Mouse (Mus musculus): ENCODE results near the gene Lta. TPM values are rescaled to one million over a fixed set of nuclear protein-coding genes. Genes with fewer than 3 reads are reported as not detected.

Gene Lta
- total and polyA plus RNA-seq, 3 experiments, result not detected

GRCm38 (mm10) chr17:35251162-35251719, 46.1 kb upstream of the Lta start:
- H3K4me3 ChIP-seq (ENCODE audit: low read depth, low read length), result no peak overlapping the region
- no peaks in the 10 kb centered on the region for H3K27me3 ChIP-seq (ENCODE audit: insufficient read depth, low read length)
- peaks cover 78% of the 10 kb centered on the region for H3K4me1 ChIP-seq (ENCODE audit: insufficient read depth, low read depth, low read length)
- H3K9me3 ChIP-seq (replicated peaks), result no peaks in the 10 kb centered on the region
- ATAC-seq (ENCODE audit: extremely low read depth, insufficient number of reproducible peaks, low FRiP score, poor library complexity, severe bottlenecking) (no peak), DNase-seq (ENCODE audit: low spot score) (no peak)
- H3K36me3 ChIP-seq (replicated peaks), result peaks cover 85% of the 10 kb centered on the region
- no peak for TF ChIP-seq CTCF (IDR thresholded peaks at IDR 0.05; ENCODE audit: low read depth, low read length)
- TF ChIP-seq GATA2 (IDR thresholded peaks at IDR 0.05; ENCODE audit: borderline replicate concordance, low read depth, low read length), result no peak
- no peak for TF ChIP-seq TAL1 (conservative IDR thresholded peaks at IDR 0.05; ENCODE audit: low read depth, low read length)
- no peak for TF ChIP-seq GATA1 (IDR thresholded peaks at IDR 0.05; ENCODE audit: borderline replicate concordance, low read length)
- no peak for TF ChIP-seq POLR2AphosphoS5 (IDR thresholded peaks at IDR 0.05; ENCODE audit: insufficient replicate concordance, low read depth, low read length)

DNA sequence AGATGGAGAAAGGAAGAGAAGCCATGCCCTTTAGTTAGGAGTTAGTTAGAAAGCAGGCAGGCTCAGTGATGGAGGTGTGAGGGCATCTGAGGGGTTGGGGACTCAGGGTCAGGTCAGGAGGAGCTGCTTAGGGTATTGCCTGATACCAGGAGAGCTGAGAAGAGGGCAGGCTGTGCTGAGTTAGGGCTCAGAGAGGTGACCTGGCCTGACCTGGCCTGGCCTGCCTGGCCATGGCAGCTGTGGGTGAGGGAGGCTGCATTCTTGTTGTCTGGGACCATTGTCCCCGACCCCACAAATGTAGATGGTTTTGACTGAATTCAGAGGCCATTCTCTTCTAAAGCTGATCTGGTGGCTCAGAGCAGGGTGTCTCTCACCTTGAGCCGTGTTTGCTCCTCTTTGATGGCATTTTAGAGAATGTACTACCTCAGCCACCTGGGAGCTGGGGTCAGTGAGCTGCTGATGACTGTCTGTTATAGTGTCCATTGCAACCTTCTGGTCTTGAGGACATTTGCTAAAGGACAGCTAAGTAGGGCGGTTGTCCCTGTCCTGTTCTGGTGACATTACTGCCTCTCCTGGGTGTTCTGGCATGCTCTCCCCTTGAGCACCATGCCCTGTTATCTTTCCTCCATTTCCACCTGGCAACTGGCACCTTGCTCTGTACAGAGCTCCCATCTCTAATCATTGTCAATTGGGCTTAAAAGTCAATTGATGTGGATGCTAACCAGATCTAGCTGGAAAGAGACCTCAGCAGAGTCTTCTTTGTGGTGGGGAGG, 45.4 kb upstream of the Lta start:
- ATAC-seq (ENCODE audit: extremely low read depth, insufficient number of reproducible peaks, low FRiP score, poor library complexity, severe bottlenecking) (no peak), DNase-seq (ENCODE audit: low spot score) (no peak)
- TF ChIP-seq GATA2 (IDR thresholded peaks at IDR 0.05; ENCODE audit: borderline replicate concordance, low read depth, low read length) (no peak), POLR2AphosphoS5 (IDR thresholded peaks at IDR 0.05; ENCODE audit: insufficient replicate concordance, low read depth, low read length) (no peak), GATA1 (IDR thresholded peaks at IDR 0.05; ENCODE audit: borderline replicate concordance, low read length) (no peak), TAL1 (conservative IDR thresholded peaks at IDR 0.05; ENCODE audit: low read depth, low read length) (no peak), CTCF (IDR thresholded peaks at IDR 0.05; ENCODE audit: low read depth, low read length) (no peak)
- peak overlapping the region; percentile 24; the same call in 1 of the 2 replicates for H3K4me3 ChIP-seq (ENCODE audit: low read depth, low read length)
- H3K27me3 ChIP-seq (ENCODE audit: insufficient read depth, low read length), result no peaks in the 10 kb centered on the region
- peaks cover 85% of the 10 kb centered on the region for H3K4me1 ChIP-seq (ENCODE audit: insufficient read depth, low read depth, low read length)
- no peaks in the 10 kb centered on the region for H3K9me3 ChIP-seq (replicated peaks)
- peaks cover 92% of the 10 kb centered on the region for H3K36me3 ChIP-seq (replicated peaks)

- H3K9me3 ChIP-seq (replicated peaks), result no peaks in the 10 kb centered on the region
- H3K4me3 ChIP-seq (ENCODE audit: low read depth, low read length), result peak overlapping the region; percentile 28; the same call in 1 of the 2 replicates
- peaks cover 99% of the 10 kb centered on the region for H3K36me3 ChIP-seq (replicated peaks)
- ATAC-seq (ENCODE audit: extremely low read depth, insufficient number of reproducible peaks, low FRiP score, poor library complexity, severe bottlenecking) (no peak), DNase-seq (ENCODE audit: low spot score) (no peak)
- H3K4me1 ChIP-seq (ENCODE audit: insufficient read depth, low read depth, low read length), result peaks cover 94% of the 10 kb centered on the region
- TF ChIP-seq TAL1 (conservative IDR thresholded peaks at IDR 0.05; ENCODE audit: low read depth, low read length) (no peak), GATA2 (IDR thresholded peaks at IDR 0.05; ENCODE audit: borderline replicate concordance, low read depth, low read length) (no peak), GATA1 (IDR thresholded peaks at IDR 0.05; ENCODE audit: borderline replicate concordance, low read length) (no peak), CTCF (IDR thresholded peaks at IDR 0.05; ENCODE audit: low read depth, low read length) (no peak), POLR2AphosphoS5 (IDR thresholded peaks at IDR 0.05; ENCODE audit: insufficient replicate concordance, low read depth, low read length) (no peak)
- H3K27me3 ChIP-seq (ENCODE audit: insufficient read depth, low read length), result no peaks in the 10 kb centered on the region
These were observed 44.5 kb upstream of the Lta start for GRCm38 (mm10) chr17:35249451-35250197.

DNA sequence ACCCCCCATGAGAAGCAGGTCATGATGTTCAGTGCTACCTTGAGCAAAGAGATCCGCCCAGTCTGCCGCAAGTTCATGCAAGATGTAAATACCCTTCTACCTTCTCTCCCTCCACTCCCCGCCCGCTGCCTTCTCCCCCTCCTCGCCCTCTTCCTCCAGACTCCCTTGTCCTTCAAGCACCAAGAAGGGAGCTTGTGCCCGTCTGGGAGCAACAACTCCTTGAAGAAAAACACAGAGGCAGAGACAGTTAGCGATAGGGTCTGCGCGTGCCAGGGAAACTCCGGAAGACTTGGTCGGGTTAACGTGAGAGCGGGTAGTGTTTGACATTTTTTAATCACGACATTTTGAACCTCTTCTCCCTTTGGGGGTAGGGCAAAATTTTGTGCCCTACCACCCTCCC, 43.8 kb upstream of the Lta start:
- Histone ChIP-seq H3K27me3 (ENCODE audit: insufficient read depth, low read length) (no peaks in the 10 kb centered on the region), H3K9me3 (replicated peaks) (no peaks in the 10 kb centered on the region), H3K4me3 (ENCODE audit: low read depth, low read length) (peak overlapping the region; percentile 28; the same call in 1 of the 2 replicates), H3K36me3 (replicated peaks) (peaks cover 99% of the 10 kb centered on the region), H3K4me1 (ENCODE audit: insufficient read depth, low read depth, low read length) (peaks cover 95% of the 10 kb centered on the region)
- DNase-seq (ENCODE audit: low spot score) (no peak), ATAC-seq (ENCODE audit: extremely low read depth, insufficient number of reproducible peaks, low FRiP score, poor library complexity, severe bottlenecking) (no peak)
- TF ChIP-seq CTCF (IDR thresholded peaks at IDR 0.05; ENCODE audit: low read depth, low read length) (no peak), GATA1 (IDR thresholded peaks at IDR 0.05; ENCODE audit: borderline replicate concordance, low read length) (no peak), GATA2 (IDR thresholded peaks at IDR 0.05; ENCODE audit: borderline replicate concordance, low read depth, low read length) (no peak), POLR2AphosphoS5 (IDR thresholded peaks at IDR 0.05; ENCODE audit: insufficient replicate concordance, low read depth, low read length) (no peak), TAL1 (conservative IDR thresholded peaks at IDR 0.05; ENCODE audit: low read depth, low read length) (no peak)

DNA sequence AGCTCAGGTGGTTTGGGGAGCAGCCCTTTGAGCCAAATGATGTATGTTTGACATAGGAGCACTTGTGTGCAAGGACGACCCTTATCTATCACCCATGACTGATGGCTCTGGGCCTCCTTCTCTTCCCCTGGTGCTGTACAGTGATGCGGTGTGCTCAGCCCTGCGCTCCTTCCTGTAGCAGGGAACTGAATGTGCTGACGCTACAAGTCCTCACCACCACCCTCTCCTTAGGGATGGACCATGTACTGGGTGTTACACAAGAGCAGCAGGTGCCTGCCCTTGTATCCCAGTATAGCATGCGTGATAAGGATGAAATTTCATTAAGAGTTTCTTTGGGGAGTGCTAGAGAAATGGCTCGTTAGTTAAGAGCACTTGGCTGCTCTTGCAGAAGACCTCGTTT, 42.0 kb upstream of the Lta start:
- ATAC-seq (ENCODE audit: extremely low read depth, insufficient number of reproducible peaks, low FRiP score, poor library complexity, severe bottlenecking) (no peak), DNase-seq (ENCODE audit: low spot score) (no peak)
- Histone ChIP-seq H3K4me3 (ENCODE audit: low read depth, low read length) (peak overlapping the region; percentile 2; the same call in 1 of the 2 replicates), H3K4me1 (ENCODE audit: insufficient read depth, low read depth, low read length) (peaks cover 92% of the 10 kb centered on the region), H3K27me3 (ENCODE audit: insufficient read depth, low read length) (no peaks in the 10 kb centered on the region), H3K36me3 (replicated peaks) (peaks cover 97% of the 10 kb centered on the region), H3K9me3 (replicated peaks) (no peaks in the 10 kb centered on the region)
- TF ChIP-seq TAL1 (conservative IDR thresholded peaks at IDR 0.05; ENCODE audit: low read depth, low read length) (no peak), GATA1 (IDR thresholded peaks at IDR 0.05; ENCODE audit: borderline replicate concordance, low read length) (no peak), GATA2 (IDR thresholded peaks at IDR 0.05; ENCODE audit: borderline replicate concordance, low read depth, low read length) (no peak), POLR2AphosphoS5 (IDR thresholded peaks at IDR 0.05; ENCODE audit: insufficient replicate concordance, low read depth, low read length) (no peak), CTCF (IDR thresholded peaks at IDR 0.05; ENCODE audit: low read depth, low read length) (no peak)
